Mouse (Mus musculus) T-helper 2 cell (primary cell): ENCODE measurements around the gene Kirrel3.

Source experiments
- in situ Hi-C: fragments of 300-600 bp; cut with MboI, MseI; formaldehyde crosslinking; loops from one replicate; pipeline ENCODE4 v1.15.1; 2025; ENCODE audit warnings: high pct_unique_total_duplicates

Gene Kirrel3

GRCm38 (mm10) chr9:34485759-34486431, at the start of gene Kirrel3:
TSS of gene Kirrel3 (plus strand) at chr9:34485894.
- in situ Hi-C loops: no loop called here

- in situ Hi-C loops: no loop called here
These were observed 45.0 kb upstream of the Kirrel3 start for GRCm38 (mm10) chr9:34440721-34441120.

- in situ Hi-C loops: no loop called here
These were observed 41.7 kb upstream of the Kirrel3 start for GRCm38 (mm10) chr9:34443950-34444349.

GRCm38 (mm10) chr9:34446497-34447350, 39.0 kb upstream of the Kirrel3 start:
- in situ Hi-C loops: no loop called here

GRCm38 (mm10) chr9:34447736-34448135, 38.0 kb upstream of the Kirrel3 start:
- in situ Hi-C loops: no loop called here

GRCm38 (mm10) chr9:34448467-34448866, 37.2 kb upstream of the Kirrel3 start:
- in situ Hi-C loops: no loop called here

- in situ Hi-C loops: no loop called here
These were observed 27.5 kb upstream of the Kirrel3 start for GRCm38 (mm10) chr9:34458189-34458588.

GRCm38 (mm10) chr9:34459968-34460367, 25.7 kb upstream of the Kirrel3 start:
- in situ Hi-C loops: no loop called here

- in situ Hi-C loops: no loop called here
These were observed 22.0 kb upstream of the Kirrel3 start for GRCm38 (mm10) chr9:34463666-34464065.

- in situ Hi-C loops: no loop called here
These were observed 19.6 kb upstream of the Kirrel3 start for GRCm38 (mm10) chr9:34466058-34466457.

- in situ Hi-C loops: no loop called here
These were observed 16.5 kb upstream of the Kirrel3 start for GRCm38 (mm10) chr9:34469180-34469579.

GRCm38 (mm10) chr9:34476206-34476605, 9.5 kb upstream of the Kirrel3 start:
- in situ Hi-C loops: no loop called here

- in situ Hi-C loops: no loop called here
These were observed 7.2 kb upstream of the Kirrel3 start for GRCm38 (mm10) chr9:34478494-34478893.

- in situ Hi-C loops: no loop called here
These were observed 2.5 kb upstream of the Kirrel3 start for GRCm38 (mm10) chr9:34483236-34483635.

- in situ Hi-C loops: no loop called here
These were observed 1.0 kb upstream of the Kirrel3 start for GRCm38 (mm10) chr9:34484665-34485064.

- in situ Hi-C loops: no loop called here
These were observed 2.6 kb downstream of the Kirrel3 start for GRCm38 (mm10) chr9:34488267-34488666.

GRCm38 (mm10) chr9:34488700-34489315, 3.1 kb downstream of the Kirrel3 start:
- in situ Hi-C loops: no loop called here

GRCm38 (mm10) chr9:34489316-34489710, 3.6 kb downstream of the Kirrel3 start:
- in situ Hi-C loops: no loop called here

- in situ Hi-C loops: no loop called here
These were observed 4.1 kb downstream of the Kirrel3 start for GRCm38 (mm10) chr9:34489760-34490159.

GRCm38 (mm10) chr9:34492121-34492520, 6.4 kb downstream of the Kirrel3 start:
- in situ Hi-C loops: no loop called here

GRCm38 (mm10) chr9:34493571-34493970, 7.9 kb downstream of the Kirrel3 start:
- in situ Hi-C loops: no loop called here

- in situ Hi-C loops: no loop called here
These were observed 12.4 kb downstream of the Kirrel3 start for GRCm38 (mm10) chr9:34498126-34498525.

- in situ Hi-C loops: no loop called here
These were observed 13.0 kb downstream of the Kirrel3 start for GRCm38 (mm10) chr9:34498651-34499050.
